Mouse (Mus musculus): ENCODE data around the gene Gm2696. TPM values are rescaled to one million over a fixed set of nuclear protein-coding genes. Genes with fewer than 3 reads are reported as not detected.
"Not testable (repeated sequence)": the region's sequence is repeated elsewhere in the genome, so short reads cannot be mapped to it uniquely, and the experiment has no call there.

Gm2696 gene
- total and polyA plus RNA-seq, 3 experiments, result not detected

GRCm38 (mm10) chr10:77788621-77789020 lies 25.9 kb upstream of the Gm2696 start:
- no peak for DNase-seq (ENCODE audit: low spot score)
- Histone ChIP-seq H3K4me3 (ENCODE audit: low read depth, low read length) (no peak overlapping the region), H3K4me1 (ENCODE audit: insufficient read depth, low read depth, low read length) (no peaks in the 10 kb centered on the region), H3K36me3 (replicated peaks) (no peaks in the 10 kb centered on the region), H3K27me3 (ENCODE audit: insufficient read depth, low read length) (no peaks in the 10 kb centered on the region), H3K9me3 (replicated peaks) (no peaks in the 10 kb centered on the region)
- TF ChIP-seq POLR2AphosphoS5 (IDR thresholded peaks at IDR 0.05; ENCODE audit: insufficient replicate concordance, low read depth, low read length), result no peak
- no peak for TF ChIP-seq GATA1 (IDR thresholded peaks at IDR 0.05; ENCODE audit: borderline replicate concordance, low read length)
- TF ChIP-seq CTCF (IDR thresholded peaks at IDR 0.05; ENCODE audit: low read depth, low read length), result no peak
- TF ChIP-seq TAL1 (conservative IDR thresholded peaks at IDR 0.05; ENCODE audit: low read depth, low read length), result no peak
- no peak for TF ChIP-seq GATA2 (IDR thresholded peaks at IDR 0.05; ENCODE audit: borderline replicate concordance, low read depth, low read length)
- no peak for ATAC-seq (ENCODE audit: extremely low read depth, insufficient number of reproducible peaks, low FRiP score, poor library complexity, severe bottlenecking)

- H3K27me3 ChIP-seq (ENCODE audit: insufficient read depth, low read length), result peaks cover 7% of the 10 kb centered on the region; the same call in 1 of the 2 replicates
- H3K36me3 ChIP-seq (replicated peaks), result no peaks in the 10 kb centered on the region
- H3K4me3 ChIP-seq (ENCODE audit: low read depth, low read length), result no peak within 1 kb of the TSS
- no peak for TF ChIP-seq CTCF (IDR thresholded peaks at IDR 0.05; ENCODE audit: low read depth, low read length)
- TF ChIP-seq GATA2 (IDR thresholded peaks at IDR 0.05; ENCODE audit: borderline replicate concordance, low read depth, low read length), result no peak
- TF ChIP-seq POLR2AphosphoS5 (IDR thresholded peaks at IDR 0.05; ENCODE audit: insufficient replicate concordance, low read depth, low read length), result no peak
- no peak for TF ChIP-seq TAL1 (conservative IDR thresholded peaks at IDR 0.05; ENCODE audit: low read depth, low read length)
- no peak for TF ChIP-seq GATA1 (IDR thresholded peaks at IDR 0.05; ENCODE audit: borderline replicate concordance, low read length)
- DNase-seq (ENCODE audit: low spot score) (no peak), ATAC-seq (ENCODE audit: extremely low read depth, insufficient number of reproducible peaks, low FRiP score, poor library complexity, severe bottlenecking) (no peak)
- no peaks in the 10 kb centered on the region for H3K9me3 ChIP-seq (replicated peaks)
- no peaks in the 10 kb centered on the region for H3K4me1 ChIP-seq (ENCODE audit: insufficient read depth, low read depth, low read length)
Observed at GRCm38 (mm10) chr10:77794976-77795375, 19.5 kb upstream of the Gm2696 start, which contains the start of gene Gm9639. Gm9639 (minus strand) TSS chr10:77795076.

- peaks cover 11% of the 10 kb centered on the region; the same call in 1 of the 2 replicates for H3K27me3 ChIP-seq (ENCODE audit: insufficient read depth, low read length)
- no peak for DNase-seq (ENCODE audit: low spot score)
Observed at GRCm38 (mm10) chr10:77797677-77798076, 16.8 kb upstream of the Gm2696 start.

GRCm38 (mm10) chr10:77798164-77798920 lies 16.1 kb upstream of the Gm2696 start:
- ATAC-seq (ENCODE audit: extremely low read depth, insufficient number of reproducible peaks, low FRiP score, poor library complexity, severe bottlenecking); H3K4me3 ChIP-seq (ENCODE audit: low read depth, low read length); H3K36me3 ChIP-seq (replicated peaks); H3K9me3 ChIP-seq (replicated peaks); H3K4me1 ChIP-seq (ENCODE audit: insufficient read depth, low read depth, low read length); DNase-seq (ENCODE audit: low spot score): not testable (repeated sequence)
- peaks cover 11% of the 10 kb centered on the region; the same call in 1 of the 2 replicates for H3K27me3 ChIP-seq (ENCODE audit: insufficient read depth, low read length)

More at GRCm38 (mm10) chr10:77797677-77798076, 16.8 kb upstream of the Gm2696 start:
- Histone ChIP-seq H3K36me3 (replicated peaks) (no peaks in the 10 kb centered on the region), H3K4me3 (ENCODE audit: low read depth, low read length) (no peak overlapping the region), H3K4me1 (ENCODE audit: insufficient read depth, low read depth, low read length) (no peaks in the 10 kb centered on the region), H3K9me3 (replicated peaks) (no peaks in the 10 kb centered on the region)
- TF ChIP-seq GATA1 (IDR thresholded peaks at IDR 0.05; ENCODE audit: borderline replicate concordance, low read length), result no peak
- TF ChIP-seq CTCF (IDR thresholded peaks at IDR 0.05; ENCODE audit: low read depth, low read length), result no peak
- no peak for TF ChIP-seq POLR2AphosphoS5 (IDR thresholded peaks at IDR 0.05; ENCODE audit: insufficient replicate concordance, low read depth, low read length)
- no peak for TF ChIP-seq GATA2 (IDR thresholded peaks at IDR 0.05; ENCODE audit: borderline replicate concordance, low read depth, low read length)
- TF ChIP-seq TAL1 (conservative IDR thresholded peaks at IDR 0.05; ENCODE audit: low read depth, low read length), result no peak
- no peak for ATAC-seq (ENCODE audit: extremely low read depth, insufficient number of reproducible peaks, low FRiP score, poor library complexity, severe bottlenecking)

GRCm38 (mm10) chr10:77798921-77799508 lies 15.5 kb upstream of the Gm2696 start, which contains the start of gene Gm19668:
Gm19668 (minus strand) TSS chr10:77799133.
- H3K4me1 ChIP-seq (ENCODE audit: insufficient read depth, low read depth, low read length), result no peaks in the 10 kb centered on the region
- ATAC-seq (ENCODE audit: extremely low read depth, insufficient number of reproducible peaks, low FRiP score, poor library complexity, severe bottlenecking), result no peak
- H3K36me3 ChIP-seq (replicated peaks), result no peaks in the 10 kb centered on the region
- TF ChIP-seq GATA2 (IDR thresholded peaks at IDR 0.05; ENCODE audit: borderline replicate concordance, low read depth, low read length) (no peak), POLR2AphosphoS5 (IDR thresholded peaks at IDR 0.05; ENCODE audit: insufficient replicate concordance, low read depth, low read length) (no peak), GATA1 (IDR thresholded peaks at IDR 0.05; ENCODE audit: borderline replicate concordance, low read length) (no peak), TAL1 (conservative IDR thresholded peaks at IDR 0.05; ENCODE audit: low read depth, low read length) (no peak), CTCF (IDR thresholded peaks at IDR 0.05; ENCODE audit: low read depth, low read length) (no peak)
- H3K27me3 ChIP-seq (ENCODE audit: insufficient read depth, low read length), result peaks cover 11% of the 10 kb centered on the region; the same call in 1 of the 2 replicates
- H3K9me3 ChIP-seq (replicated peaks), result no peaks in the 10 kb centered on the region
- H3K4me3 ChIP-seq (ENCODE audit: low read depth, low read length), result no peak within 1 kb of the TSS
- DNase-seq (ENCODE audit: low spot score), result no peak

- no peaks in the 10 kb centered on the region for H3K9me3 ChIP-seq (replicated peaks)
- TF ChIP-seq POLR2AphosphoS5 (IDR thresholded peaks at IDR 0.05; ENCODE audit: insufficient replicate concordance, low read depth, low read length) (no peak), GATA1 (IDR thresholded peaks at IDR 0.05; ENCODE audit: borderline replicate concordance, low read length) (no peak), TAL1 (conservative IDR thresholded peaks at IDR 0.05; ENCODE audit: low read depth, low read length) (no peak), CTCF (IDR thresholded peaks at IDR 0.05; ENCODE audit: low read depth, low read length) (no peak)
- H3K27me3 ChIP-seq (ENCODE audit: insufficient read depth, low read length), result peaks cover 4% of the 10 kb centered on the region; the same call in 1 of the 2 replicates
- H3K4me3 ChIP-seq (ENCODE audit: low read depth, low read length), result no peak overlapping the region
- no peaks in the 10 kb centered on the region for H3K4me1 ChIP-seq (ENCODE audit: insufficient read depth, low read depth, low read length)
- ATAC-seq (ENCODE audit: extremely low read depth, insufficient number of reproducible peaks, low FRiP score, poor library complexity, severe bottlenecking), result no peak
- DNase-seq (ENCODE audit: low spot score), result no peak
- no peaks in the 10 kb centered on the region for H3K36me3 ChIP-seq (replicated peaks)
Observed at GRCm38 (mm10) chr10:77804095-77804494, 10.4 kb upstream of the Gm2696 start.

All from G1E (cell line).